Mouse (Mus musculus) MEL (cell line): ENCODE data around the gene Plxnc1.

ENCODE experiments used
- CTCF ChIP-seq, 3 experiments: IDR thresholded peaks in 2 of 3; conservative IDR thresholded peaks in 1 of 3; 2 replicates each; pipeline ENCODE4 v1.5.1; 2011 to 2012; ENCODE audit warnings: low read length in 3 of 3, low read depth in 2 of 3, mild to moderate bottlenecking in 2 of 3, improper control_type of control experiment in 1 of 3, inconsistent platforms in 1 of 3, mixed read lengths in 1 of 3, moderate library complexity in 1 of 3; ENCODE audit not compliant: control insufficient read depth in 1 of 3, insufficient read depth in 1 of 3, poor library complexity in 1 of 3, severe bottlenecking in 1 of 3
- MAX ChIP-seq: IDR thresholded peaks from 2 replicates; pipeline ENCODE4 v1.6.1; 2011; ENCODE audit warnings: low read length, improper control_type of control experiment
- RCOR1 ChIP-seq: IDR thresholded peaks from 2 replicates; pipeline ENCODE4 v1.6.1; 2012; ENCODE audit warnings: low read depth, mild to moderate bottlenecking, inconsistent platforms, low read length, improper control_type of control experiment
- TCF12 ChIP-seq: IDR thresholded peaks from 2 replicates; pipeline ENCODE4 v1.6.1; 2014; ENCODE audit warnings: low read depth, mild to moderate bottlenecking, inconsistent platforms, low read length, improper control_type of control experiment, moderate library complexity
- ZC3H11A ChIP-seq: IDR thresholded peaks from 2 replicates; pipeline ENCODE4 v1.6.1; 2012; ENCODE audit warnings: low read depth, mild to moderate bottlenecking, inconsistent platforms, low read length, improper control_type of control experiment

DNA sequence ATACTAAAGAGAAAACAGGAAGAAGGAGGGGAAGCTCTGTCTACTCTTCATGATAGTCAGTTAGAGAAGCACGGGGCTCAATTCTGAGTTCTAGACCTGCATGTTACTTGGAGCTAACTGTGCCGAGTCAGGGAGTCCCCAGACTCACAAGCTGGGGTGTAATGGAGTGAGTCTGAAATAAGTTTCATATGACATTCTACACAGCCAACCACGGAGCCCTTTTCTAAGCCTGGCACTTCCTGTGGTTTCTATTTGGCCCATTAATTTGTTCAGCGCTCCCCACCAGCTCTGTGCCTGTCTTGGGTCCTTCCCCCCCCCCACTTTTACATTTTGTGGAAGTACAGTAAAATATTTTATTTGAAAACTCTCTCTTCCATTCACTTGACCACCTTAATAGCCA lies 27.3 kb downstream of the Plxnc1 start:
- TF ChIP-seq CTCF (IDR thresholded peaks at IDR 0.05 in 2 of 3, conservative IDR thresholded peaks at IDR 0.05 in 1 of 3; ENCODE audit: control insufficient read depth in 1 of 3, insufficient read depth in 1 of 3, low read depth in 2 of 3, low read length in 3 of 3, poor library complexity in 1 of 3, severe bottlenecking in 1 of 3) (no peak), ZC3H11A (no peak), RCOR1 (no peak), MAX (no peak), TCF12 (no peak)
